Mouse (Mus musculus) cerebellum, adult 11 months (tissue): ENCODE results near the gene Fem1b.

Source experiments
- DNase-seq: peaks from one replicate; pipeline ENCODE4 v3.0.0; 2022

Fem1b gene

GRCm38 (mm10) chr9:62775464-62775863, 36.3 kb downstream of the Fem1b start:
- DNase-seq = no peak

- DNase-seq = no peak
Observed at GRCm38 (mm10) chr9:62772746-62773145, 39.0 kb downstream of the Fem1b start.

DNA sequence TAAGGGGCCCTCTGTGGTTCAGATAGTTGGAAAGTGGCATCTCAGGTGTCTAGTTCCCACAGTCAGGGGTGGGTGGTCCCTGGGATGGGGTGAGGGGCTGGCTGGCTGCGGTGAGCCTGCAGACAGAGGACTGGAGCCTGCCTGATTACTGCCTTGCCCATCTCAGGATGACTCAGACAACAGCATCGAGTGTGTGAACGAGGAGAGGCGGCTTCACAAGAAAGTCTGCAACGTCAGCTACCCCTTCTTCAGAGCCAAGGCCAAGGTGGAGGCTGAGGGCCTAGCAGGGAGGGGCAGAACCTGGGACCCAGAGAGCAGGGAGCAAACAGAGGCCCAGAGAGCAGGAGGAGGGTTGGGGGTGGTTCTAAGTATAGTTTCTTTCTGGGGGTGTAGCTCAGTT, 43.4 kb downstream of the Fem1b start:
- DNase-seq = no peak

- DNase-seq = no peak
Observed at GRCm38 (mm10) chr9:62767464-62767863, 44.3 kb downstream of the Fem1b start.

DNA sequence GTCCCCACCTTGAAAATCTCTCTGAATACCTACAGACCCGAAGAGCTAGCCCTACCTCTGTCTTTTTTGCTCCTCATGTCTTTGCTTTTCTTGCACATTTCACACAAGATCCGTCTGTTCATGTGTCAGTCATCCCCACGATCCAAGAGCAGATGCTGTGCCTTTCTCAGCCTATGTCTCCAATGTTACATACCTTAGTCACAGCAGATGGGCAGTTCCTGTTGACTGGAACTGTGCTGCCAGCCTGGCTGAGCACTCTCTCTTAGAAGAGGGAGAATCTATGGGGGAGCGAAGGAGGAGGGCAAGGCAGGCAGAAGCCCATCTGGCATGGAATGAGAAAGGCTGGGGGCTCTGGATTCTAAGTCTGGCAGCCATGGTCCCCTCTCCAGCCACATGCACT, 46.4 kb downstream of the Fem1b start:
- DNase-seq = no peak

GRCm38 (mm10) chr9:62763478-62763877, 48.3 kb downstream of the Fem1b start:
- DNase-seq = no peak

- DNase-seq = no peak
Observed at GRCm38 (mm10) chr9:62759601-62760000, 52.1 kb downstream of the Fem1b start.

GRCm38 (mm10) chr9:62758288-62758687, 53.4 kb downstream of the Fem1b start:
- DNase-seq = no peak

- DNase-seq = no peak
Observed at GRCm38 (mm10) chr9:62750381-62750780, 61.4 kb downstream of the Fem1b start.

DNA sequence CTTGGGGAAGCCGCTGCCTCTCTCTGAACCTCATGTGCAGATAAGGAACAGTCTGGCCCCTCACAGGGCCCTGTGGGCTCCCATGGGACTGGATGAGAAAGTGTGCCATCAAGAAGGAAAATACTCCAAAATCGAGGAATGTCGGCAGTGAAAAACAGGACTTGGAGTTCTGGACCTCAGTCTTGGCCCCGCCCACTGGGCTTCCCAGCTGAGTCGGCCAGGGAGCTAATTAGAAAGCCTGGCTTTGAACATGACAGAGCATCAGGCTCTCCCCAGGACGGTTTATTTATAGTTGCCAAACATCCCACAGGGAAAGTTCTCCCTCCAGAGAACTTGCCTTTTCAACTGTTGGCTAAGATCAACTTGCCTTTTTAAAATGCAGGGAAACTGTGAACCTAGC, 62.1 kb downstream of the Fem1b start:
- DNase-seq = no peak

GRCm38 (mm10) chr9:62746646-62747045, 65.1 kb downstream of the Fem1b start:
- DNase-seq = no peak

GRCm38 (mm10) chr9:62744558-62745275, 67.0 kb downstream of the Fem1b start:
- DNase-seq = no peak
